Mouse (Mus musculus) hindbrain, embryonic 16.5 days (tissue): ENCODE measurements around the gene Hoxb6. TPM values are rescaled to one million over a fixed set of nuclear protein-coding genes. Genes with fewer than 3 reads are reported as not detected.

Source experiments
- ATAC-seq: fragments of 200-750 bp; cut with Nextera tagmentation; 2 replicates; pipeline ENCODE4 v1.8.0; 2017; ENCODE audit warnings: moderate TSS enrichment, moderate library complexity
- H3K27ac ChIP-seq: fragments of 300-500 bp; sonication (generic); 2 replicates; pipeline ENCODE4 v1.5.1; 2014; ENCODE audit warnings: low read depth, mild to moderate bottlenecking, control low read depth, low read length, moderate library complexity
- H3K27me3 ChIP-seq: fragments of 300-500 bp; sonication (generic); replicated peaks from 2 replicates; pipeline ENCODE4 v1.6.1; 2014; ENCODE audit warnings: low read length; ENCODE audit not compliant: control insufficient read depth, insufficient read depth
- H3K36me3 ChIP-seq: fragments of 300-500 bp; sonication (generic); 2 replicates; pipeline ENCODE4 v1.6.1; 2014; ENCODE audit warnings: mild to moderate bottlenecking, low read length, moderate library complexity, mixed read lengths; ENCODE audit not compliant: control insufficient read depth, insufficient read depth
- H3K4me1 ChIP-seq: fragments of 300-500 bp; sonication (generic); 2 replicates; pipeline ENCODE4 v1.6.1; 2014; ENCODE audit warnings: low read depth, low read length; ENCODE audit not compliant: control insufficient read depth, insufficient read depth
- H3K4me2 ChIP-seq: fragments of 300-500 bp; sonication (generic); 2 replicates; pipeline ENCODE4 v1.6.1; 2014; ENCODE audit warnings: mild to moderate bottlenecking, low read length, control low read depth, moderate library complexity
- H3K4me3 ChIP-seq: fragments of 300-500 bp; sonication (generic); 2 replicates; pipeline ENCODE4 v1.5.1; 2014; ENCODE audit warnings: mild to moderate bottlenecking, low read length, control low read depth, moderate library complexity
- H3K9ac ChIP-seq: fragments of 300-500 bp; sonication (generic); 2 replicates; pipeline ENCODE4 v1.6.1; 2014; ENCODE audit warnings: low read depth, mild to moderate bottlenecking, control low read depth, low read length, moderate library complexity
- H3K9me3 ChIP-seq: fragments of 300-500 bp; sonication (generic); 2 replicates; pipeline ENCODE4 v1.6.1; 2014; ENCODE audit warnings: mild to moderate bottlenecking, low read length, moderate library complexity; ENCODE audit not compliant: control insufficient read depth
- WGBS: fragments of 180-500 bp; shearing (Covaris S2); extraction: QIAGEN DNeasy Blood & Tissue Kit; methylation state at CpG from one replicate; pipeline ENCODE4 v1.1.7; 2014; 5-methylcytosine and 5-hydroxymethylcytosine counted together
- polyA plus RNA-seq: library from polyadenylated mRNA; unstranded; fragments of >200 nt; fragmentation: Nextera tagmentation; extraction: Ambion mirVana; gene quantifications from 2 replicates; pipeline ENCODE4 v1.2.1, GENCODE M21; 2015

Gene Hoxb6
- polyA plus RNA-seq, 1 experiment from 2014 or later = 53.3 TPM

- H3K27ac ChIP-seq = no peak overlapping the region
- peaks cover 89% of the 10 kb centered on the region for H3K27me3 ChIP-seq
- no peaks in the 10 kb centered on the region for H3K36me3 ChIP-seq
- H3K4me2 ChIP-seq = no peak overlapping the region
- H3K4me1 ChIP-seq = no peaks in the 10 kb centered on the region
- H3K9ac ChIP-seq = no peak overlapping the region
- H3K4me3 ChIP-seq = no peak overlapping the region
- no peaks in the 10 kb centered on the region for H3K9me3 ChIP-seq
- 11% methylated on average over 2 of the region's 2 CpGs for WGBS
- no peak for ATAC-seq
These were observed 33.2 kb upstream of the Hoxb6 start for GRCm38 (mm10) chr11:96259038-96259437.

- Histone ChIP-seq H3K9me3 (no peaks in the 10 kb centered on the region), H3K4me2 (no peak overlapping the region), H3K4me1 (no peaks in the 10 kb centered on the region), H3K4me3 (no peak overlapping the region), H3K36me3 (no peaks in the 10 kb centered on the region), H3K27ac (no peak overlapping the region), H3K9ac (no peak overlapping the region), H3K27me3 (peaks cover 88% of the 10 kb centered on the region)
- WGBS = 0% methylated on average over 1 of the region's 1 CpGs
- ATAC-seq = no peak
These were observed 32.8 kb upstream of the Hoxb6 start for GRCm38 (mm10) chr11:96259511-96259910.

- Histone ChIP-seq H3K4me3 (no peak overlapping the region; the same call in 1 of the 2 replicates), H3K27me3 (peaks cover 89% of the 10 kb centered on the region), H3K4me1 (no peaks in the 10 kb centered on the region), H3K27ac (no peak overlapping the region), H3K9me3 (no peaks in the 10 kb centered on the region), H3K9ac (no peak overlapping the region), H3K4me2 (no peak overlapping the region), H3K36me3 (no peaks in the 10 kb centered on the region)
- WGBS = under 1% methylated on average over 23 of the region's 23 CpGs
- ATAC-seq = no peak
These were observed 31.8 kb upstream of the Hoxb6 start for GRCm38 (mm10) chr11:96260310-96260970.

- no peak for ATAC-seq
- no peak overlapping the region for H3K27ac ChIP-seq
- no peaks in the 10 kb centered on the region for H3K4me1 ChIP-seq
- no peak overlapping the region for H3K9ac ChIP-seq
- H3K36me3 ChIP-seq = no peaks in the 10 kb centered on the region
- peaks cover 90% of the 10 kb centered on the region for H3K27me3 ChIP-seq
- no peaks in the 10 kb centered on the region for H3K9me3 ChIP-seq
- no peak overlapping the region for H3K4me3 ChIP-seq
- no peak overlapping the region for H3K4me2 ChIP-seq
- 2% methylated on average over 24 of the region's 24 CpGs for WGBS
These were observed 30.9 kb upstream of the Hoxb6 start for GRCm38 (mm10) chr11:96261323-96261890.

- Histone ChIP-seq H3K27me3 (peaks cover 91% of the 10 kb centered on the region), H3K9ac (no peak overlapping the region)
- 11% methylated on average over 6 of the region's 6 CpGs for WGBS
These were observed 29.9 kb upstream of the Hoxb6 start for GRCm38 (mm10) chr11:96262262-96262830.

GRCm38 (mm10) chr11:96263636-96264389, 28.5 kb upstream of the Hoxb6 start:
- ATAC-seq = no peak
- Histone ChIP-seq H3K27ac (no peak overlapping the region), H3K4me3 (no peak overlapping the region), H3K4me2 (no peak overlapping the region), H3K9me3 (no peaks in the 10 kb centered on the region), H3K27me3 (peaks cover 91% of the 10 kb centered on the region), H3K9ac (no peak overlapping the region), H3K36me3 (no peaks in the 10 kb centered on the region), H3K4me1 (no peaks in the 10 kb centered on the region)
- 2% methylated on average over 33 of the region's 33 CpGs for WGBS

More at GRCm38 (mm10) chr11:96262262-96262830, 29.9 kb upstream of the Hoxb6 start:
- Histone ChIP-seq H3K4me1 (no peaks in the 10 kb centered on the region), H3K27ac (no peak overlapping the region), H3K9me3 (no peaks in the 10 kb centered on the region), H3K4me3 (no peak overlapping the region), H3K4me2 (no peak overlapping the region), H3K36me3 (no peaks in the 10 kb centered on the region)
- ATAC-seq = no peak

- WGBS = 3% methylated on average over 8 of the region's 8 CpGs
- Histone ChIP-seq H3K27me3 (peaks cover 90% of the 10 kb centered on the region), H3K36me3 (no peaks in the 10 kb centered on the region), H3K9ac (no peak overlapping the region), H3K4me2 (no peak overlapping the region), H3K4me3 (no peak overlapping the region), H3K9me3 (no peaks in the 10 kb centered on the region), H3K4me1 (no peaks in the 10 kb centered on the region), H3K27ac (no peak overlapping the region)
- no peak for ATAC-seq
These were observed 27.8 kb upstream of the Hoxb6 start for GRCm38 (mm10) chr11:96264390-96265020.

- under 1% methylated on average over 7 of the region's 7 CpGs for WGBS
- no peaks in the 10 kb centered on the region for H3K4me1 ChIP-seq
- no peak overlapping the region for H3K4me2 ChIP-seq
- H3K27ac ChIP-seq = no peak overlapping the region
- no peaks in the 10 kb centered on the region for H3K36me3 ChIP-seq
- H3K9ac ChIP-seq = no peak overlapping the region
- peaks cover 83% of the 10 kb centered on the region for H3K27me3 ChIP-seq
- H3K4me3 ChIP-seq = no peak overlapping the region
- no peaks in the 10 kb centered on the region for H3K9me3 ChIP-seq
- ATAC-seq = no peak
These were observed 26.3 kb upstream of the Hoxb6 start for GRCm38 (mm10) chr11:96265954-96266353.
